Mouse (Mus musculus): ENCODE results near the gene Zfp94. TPM values are rescaled to one million over a fixed set of nuclear protein-coding genes. Genes with fewer than 3 reads are reported as not detected.

Zfp94 gene
- 13.0 and 14.3 TPM in 2 replicates for polyA plus RNA-seq (2014; fragmentation: Nextera tagmentation; extraction: Ambion mirVana)

GRCm38 (mm10) chr7:24316567-24317092 lies at the start of gene Zfp94:
Gene Zfp94, minus strand, starts transcription at chr7:24316666.
- under 1% methylated on average over 33 of the region's 33 CpGs for WGBS
- peak; percentile 98 for DNase-seq (ENCODE audit: low spot score, missing footprints)
- Histone ChIP-seq H3K4me1 (ENCODE audit: control insufficient read depth, insufficient read depth, low read length) (peaks cover 9% of the 10 kb centered on the region), H3K36me3 (ENCODE audit: control insufficient read depth, insufficient read depth, low read length) (peaks cover 3% of the 10 kb centered on the region; the same call in 1 of the 2 replicates), H3K4me2 (peak within 1 kb of the TSS; percentile 76), H3K9me3 (ENCODE audit: control insufficient read depth, low read length) (no peaks in the 10 kb centered on the region), H3K27ac (ENCODE audit: low read depth, low read length) (no peak within 1 kb of the TSS), H3K4me3 (ENCODE audit: low read depth, low read length) (peak within 1 kb of the TSS; percentile 59), H3K9ac (ENCODE audit: low read length) (peak within 1 kb of the TSS; percentile 85), H3K27me3 (ENCODE audit: control insufficient read depth, insufficient read depth, low read length) (no peaks in the 10 kb centered on the region)
- peak; percentile 95 for ATAC-seq (ENCODE audit: low FRiP score)

DNA sequence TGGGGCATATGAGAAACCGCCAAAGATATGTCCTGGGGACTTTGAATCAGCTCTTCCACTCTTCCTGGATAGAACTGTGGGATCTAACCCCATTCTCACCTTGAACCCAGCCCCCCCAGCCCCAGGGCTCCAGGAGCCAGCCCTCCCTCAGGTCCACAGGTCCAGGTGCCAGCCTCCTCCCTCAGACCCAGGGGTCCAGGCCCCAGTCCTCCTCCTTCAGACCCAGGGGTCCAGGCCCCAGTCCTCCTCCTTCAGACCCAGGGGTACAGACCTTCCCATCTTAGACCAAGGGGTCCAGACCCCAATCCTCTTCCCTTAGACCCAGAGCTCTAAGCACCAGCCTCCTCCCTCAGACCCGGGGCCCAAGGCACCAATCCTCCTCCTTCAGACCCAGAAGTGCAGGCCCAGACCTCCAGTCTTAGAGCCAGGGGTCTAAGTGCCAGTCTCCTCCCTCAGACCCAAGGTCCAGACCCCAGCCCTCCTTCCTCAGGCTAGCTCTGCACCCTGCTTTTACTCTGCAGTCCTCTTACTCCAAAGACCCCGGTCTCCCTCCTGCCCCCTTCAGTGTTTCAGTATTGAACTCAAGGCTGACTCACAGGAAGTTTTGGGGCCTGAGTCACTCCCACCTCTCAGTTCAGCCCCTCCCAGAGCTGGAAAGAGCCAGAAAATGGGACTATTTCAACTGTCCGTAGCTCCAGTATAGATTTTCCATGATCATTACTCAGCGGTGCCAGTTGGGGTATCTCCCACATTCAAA lies 49.0 kb upstream of the Zfp94 start:
- Histone ChIP-seq H3K4me1 (ENCODE audit: control insufficient read depth, insufficient read depth, low read length) (no peaks in the 10 kb centered on the region), H3K27ac (ENCODE audit: low read depth, low read length) (no peak overlapping the region), H3K9ac (ENCODE audit: low read length) (0 out of 2 replicates have a peak overlapping the region, but pooled peaks have one; percentile 36), H3K4me2 (no peak overlapping the region), H3K4me3 (ENCODE audit: low read depth, low read length) (no peak overlapping the region), H3K9me3 (ENCODE audit: control insufficient read depth, low read length) (peaks cover 3% of the 10 kb centered on the region; the same call in 1 of the 2 replicates), H3K27me3 (ENCODE audit: control insufficient read depth, insufficient read depth, low read length) (no peaks in the 10 kb centered on the region; the same call in 1 of the 2 replicates), H3K36me3 (ENCODE audit: control insufficient read depth, insufficient read depth, low read length) (no peaks in the 10 kb centered on the region)
- ATAC-seq (ENCODE audit: low FRiP score) (peak; percentile 22), DNase-seq (ENCODE audit: low spot score, missing footprints) (peak; percentile 64)
- 86% methylated on average over 5 of the region's 5 CpGs for WGBS

GRCm38 (mm10) chr7:24364827-24365226 lies 48.4 kb upstream of the Zfp94 start:
- 0 out of 2 replicates have a peak overlapping the region, but pooled peaks have one; percentile 36 for H3K9ac ChIP-seq (ENCODE audit: low read length)
- WGBS, result 26% methylated on average over 10 of the region's 10 CpGs
- ATAC-seq (ENCODE audit: low FRiP score), result peak; percentile 70; the same call in 1 of the 2 replicates
- H3K27me3 ChIP-seq (ENCODE audit: control insufficient read depth, insufficient read depth, low read length), result no peaks in the 10 kb centered on the region
- H3K4me1 ChIP-seq (ENCODE audit: control insufficient read depth, insufficient read depth, low read length), result no peaks in the 10 kb centered on the region
- DNase-seq (ENCODE audit: low spot score, missing footprints), result peak; percentile 99
- H3K27ac ChIP-seq (ENCODE audit: low read depth, low read length), result no peak overlapping the region
- H3K4me2 ChIP-seq, result no peak overlapping the region
- H3K36me3 ChIP-seq (ENCODE audit: control insufficient read depth, insufficient read depth, low read length), result no peaks in the 10 kb centered on the region
- H3K9me3 ChIP-seq (ENCODE audit: control insufficient read depth, low read length), result peaks cover 3% of the 10 kb centered on the region; the same call in 1 of the 2 replicates
- H3K4me3 ChIP-seq (ENCODE audit: low read depth, low read length), result no peak overlapping the region

GRCm38 (mm10) chr7:24363228-24363627 lies 46.8 kb upstream of the Zfp94 start:
- no peaks in the 10 kb centered on the region for H3K4me1 ChIP-seq (ENCODE audit: control insufficient read depth, insufficient read depth, low read length)
- H3K27me3 ChIP-seq (ENCODE audit: control insufficient read depth, insufficient read depth, low read length), result no peaks in the 10 kb centered on the region
- 30% methylated on average over 6 of the region's 7 CpGs for WGBS
- no peak for DNase-seq (ENCODE audit: low spot score, missing footprints)
- H3K27ac ChIP-seq (ENCODE audit: low read depth, low read length), result no peak overlapping the region
- peaks cover 3% of the 10 kb centered on the region; the same call in 1 of the 2 replicates for H3K9me3 ChIP-seq (ENCODE audit: control insufficient read depth, low read length)
- H3K4me2 ChIP-seq, result no peak overlapping the region
- no peaks in the 10 kb centered on the region for H3K36me3 ChIP-seq (ENCODE audit: control insufficient read depth, insufficient read depth, low read length)
- ATAC-seq (ENCODE audit: low FRiP score), result no peak
- H3K4me3 ChIP-seq (ENCODE audit: low read depth, low read length), result no peak overlapping the region
- H3K9ac ChIP-seq (ENCODE audit: low read length), result no peak overlapping the region

- Histone ChIP-seq H3K4me1 (ENCODE audit: control insufficient read depth, insufficient read depth, low read length) (no peaks in the 10 kb centered on the region), H3K36me3 (ENCODE audit: control insufficient read depth, insufficient read depth, low read length) (no peaks in the 10 kb centered on the region), H3K9ac (ENCODE audit: low read length) (no peak overlapping the region), H3K9me3 (ENCODE audit: control insufficient read depth, low read length) (peaks cover 3% of the 10 kb centered on the region; the same call in 1 of the 2 replicates), H3K27ac (ENCODE audit: low read depth, low read length) (no peak overlapping the region), H3K4me3 (ENCODE audit: low read depth, low read length) (no peak overlapping the region), H3K4me2 (no peak overlapping the region), H3K27me3 (ENCODE audit: control insufficient read depth, insufficient read depth, low read length) (no peaks in the 10 kb centered on the region)
- 63% methylated on average over 4 of the region's 4 CpGs for WGBS
- DNase-seq (ENCODE audit: low spot score, missing footprints) (no peak), ATAC-seq (ENCODE audit: low FRiP score) (no peak)
Observed at GRCm38 (mm10) chr7:24361001-24361400, 44.5 kb upstream of the Zfp94 start.

DNA sequence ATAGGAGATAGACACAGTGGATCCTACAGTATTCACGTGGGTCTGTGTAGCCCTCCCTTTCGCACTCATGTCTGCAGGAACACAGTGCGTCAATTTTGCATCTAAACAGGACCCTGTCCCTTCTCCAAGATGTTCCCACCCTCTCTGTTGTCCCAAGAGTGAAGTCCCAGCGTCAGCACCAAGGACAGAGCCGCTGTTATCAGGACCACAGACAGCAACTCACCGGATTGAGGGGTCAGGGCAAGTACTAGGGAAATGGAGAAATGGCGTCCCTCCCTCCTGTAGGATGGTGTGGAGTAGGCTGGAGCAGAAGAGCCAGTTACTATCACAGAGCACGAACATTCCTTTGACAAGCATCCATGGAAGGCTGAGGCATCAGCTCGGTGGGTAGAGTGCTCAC lies 42.8 kb upstream of the Zfp94 start:
- Histone ChIP-seq H3K4me2 (no peak overlapping the region), H3K36me3 (ENCODE audit: control insufficient read depth, insufficient read depth, low read length) (no peaks in the 10 kb centered on the region), H3K9ac (ENCODE audit: low read length) (no peak overlapping the region), H3K4me1 (ENCODE audit: control insufficient read depth, insufficient read depth, low read length) (no peaks in the 10 kb centered on the region), H3K27me3 (ENCODE audit: control insufficient read depth, insufficient read depth, low read length) (no peaks in the 10 kb centered on the region), H3K9me3 (ENCODE audit: control insufficient read depth, low read length) (peaks cover 3% of the 10 kb centered on the region; the same call in 1 of the 2 replicates), H3K27ac (ENCODE audit: low read depth, low read length) (no peak overlapping the region), H3K4me3 (ENCODE audit: low read depth, low read length) (no peak overlapping the region)
- 30% methylated on average over 9 of the region's 9 CpGs for WGBS
- DNase-seq (ENCODE audit: low spot score, missing footprints) (peak; percentile 89), ATAC-seq (ENCODE audit: low FRiP score) (no peak)

DNA sequence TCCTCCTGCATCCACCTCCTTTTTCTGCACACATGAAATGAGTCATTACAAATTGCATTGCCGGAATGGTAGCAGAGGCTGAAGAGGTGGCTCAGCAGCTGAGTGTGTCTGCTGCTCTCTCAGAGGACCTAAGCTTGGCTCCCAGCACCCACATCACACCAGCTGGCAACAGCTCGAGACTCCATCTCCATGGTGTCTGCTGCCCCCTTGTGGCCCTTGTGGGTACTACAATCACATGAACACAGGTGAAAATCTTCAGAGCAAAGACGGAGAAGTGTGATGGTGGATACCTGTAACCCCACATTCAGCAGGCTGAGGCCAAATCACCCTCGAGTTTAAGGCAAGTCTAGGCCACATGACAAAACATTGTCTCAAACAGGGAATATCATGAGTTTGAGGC lies 41.4 kb upstream of the Zfp94 start:
- Histone ChIP-seq H3K9me3 (ENCODE audit: control insufficient read depth, low read length) (peaks cover 3% of the 10 kb centered on the region; the same call in 1 of the 2 replicates), H3K36me3 (ENCODE audit: control insufficient read depth, insufficient read depth, low read length) (no peaks in the 10 kb centered on the region), H3K4me3 (ENCODE audit: low read depth, low read length) (no peak overlapping the region), H3K27ac (ENCODE audit: low read depth, low read length) (no peak overlapping the region), H3K4me2 (no peak overlapping the region), H3K9ac (ENCODE audit: low read length) (no peak overlapping the region), H3K27me3 (ENCODE audit: control insufficient read depth, insufficient read depth, low read length) (no peaks in the 10 kb centered on the region), H3K4me1 (ENCODE audit: control insufficient read depth, insufficient read depth, low read length) (no peaks in the 10 kb centered on the region)
- 52% methylated on average over 4 of the region's 4 CpGs for WGBS
- no peak for DNase-seq (ENCODE audit: low spot score, missing footprints)
- no peak for ATAC-seq (ENCODE audit: low FRiP score)

DNA sequence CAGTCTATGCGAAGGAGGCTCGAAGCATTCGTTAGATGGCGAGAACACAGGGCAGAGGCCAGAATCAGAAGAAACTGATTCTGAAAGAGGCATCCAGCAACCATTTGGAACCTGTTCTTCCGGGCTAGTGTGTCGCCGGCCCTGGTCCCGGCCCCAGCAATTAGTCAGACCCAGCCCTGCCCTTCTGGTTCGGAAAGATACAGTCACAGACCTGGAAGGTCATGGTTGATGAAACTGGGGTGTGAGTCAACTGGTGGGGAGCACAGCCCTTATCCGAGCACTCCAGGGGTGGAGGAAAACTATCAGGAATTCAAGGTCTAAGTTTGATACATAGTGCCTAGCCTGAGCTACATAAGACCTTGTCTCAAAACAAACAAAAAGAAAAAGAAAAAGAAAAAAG lies 39.6 kb upstream of the Zfp94 start:
- 83% methylated on average over 10 of the region's 10 CpGs for WGBS

GRCm38 (mm10) chr7:24355646-24356045 lies 39.2 kb upstream of the Zfp94 start:
- no peak overlapping the region for H3K9ac ChIP-seq (ENCODE audit: low read length)
- H3K4me2 ChIP-seq, result no peak overlapping the region
- H3K27ac ChIP-seq (ENCODE audit: low read depth, low read length), result no peak overlapping the region
- no peaks in the 10 kb centered on the region for H3K9me3 ChIP-seq (ENCODE audit: control insufficient read depth, low read length)
- H3K4me3 ChIP-seq (ENCODE audit: low read depth, low read length), result no peak overlapping the region
- ATAC-seq (ENCODE audit: low FRiP score), result no peak
- WGBS, result 86% methylated on average over 6 of the region's 6 CpGs
- H3K27me3 ChIP-seq (ENCODE audit: control insufficient read depth, insufficient read depth, low read length), result no peaks in the 10 kb centered on the region
- no peak for DNase-seq (ENCODE audit: low spot score, missing footprints)
- no peaks in the 10 kb centered on the region for H3K36me3 ChIP-seq (ENCODE audit: control insufficient read depth, insufficient read depth, low read length)
- H3K4me1 ChIP-seq (ENCODE audit: control insufficient read depth, insufficient read depth, low read length), result no peaks in the 10 kb centered on the region

More for the DNA sequence above, 39.6 kb upstream of the Zfp94 start:
- Histone ChIP-seq H3K4me3 (ENCODE audit: low read depth, low read length) (no peak overlapping the region), H3K27me3 (ENCODE audit: control insufficient read depth, insufficient read depth, low read length) (no peaks in the 10 kb centered on the region), H3K27ac (ENCODE audit: low read depth, low read length) (no peak overlapping the region), H3K4me1 (ENCODE audit: control insufficient read depth, insufficient read depth, low read length) (no peaks in the 10 kb centered on the region), H3K36me3 (ENCODE audit: control insufficient read depth, insufficient read depth, low read length) (no peaks in the 10 kb centered on the region), H3K9me3 (ENCODE audit: control insufficient read depth, low read length) (peaks cover 1% of the 10 kb centered on the region; the same call in 1 of the 2 replicates), H3K9ac (ENCODE audit: low read length) (no peak overlapping the region), H3K4me2 (no peak overlapping the region)
- peak; percentile 75 for DNase-seq (ENCODE audit: low spot score, missing footprints)
- no peak for ATAC-seq (ENCODE audit: low FRiP score)

All from midbrain, embryonic 11.5 days (tissue).